Mouse (Mus musculus) lung, postnatal 10 days (tissue): ENCODE measurements around the gene B9d1.

ENCODE experiments used
- DNase-seq: peaks from one replicate; pipeline ENCODE4 v3.0.0; 2021

B9d1 gene

GRCm38 (mm10) chr11:61545586-61545985 lies 40.6 kb downstream of the B9d1 start:
- DNase-seq: no peak

GRCm38 (mm10) chr11:61546452-61546851 lies 41.5 kb downstream of the B9d1 start:
- no peak for DNase-seq

GRCm38 (mm10) chr11:61547710-61548109 lies 42.8 kb downstream of the B9d1 start:
- no peak for DNase-seq

GRCm38 (mm10) chr11:61550631-61551030 lies 45.7 kb downstream of the B9d1 start:
- DNase-seq: no peak

GRCm38 (mm10) chr11:61553015-61553754 lies 48.2 kb downstream of the B9d1 start:
- no peak for DNase-seq

GRCm38 (mm10) chr11:61559572-61559971 lies 54.6 kb downstream of the B9d1 start:
- DNase-seq: no peak

- no peak for DNase-seq
These were observed 57.5 kb downstream of the B9d1 start for GRCm38 (mm10) chr11:61562421-61562820.
